Mouse (Mus musculus) cortical plate, adult 2 months (tissue): ENCODE data around the gene Shisa3.

Experiments
- CTCF ChIP-seq: fragments of 200-500 bp; IDR thresholded peaks from 2 replicates; pipeline ENCODE4 v1.5.1; 2011; ENCODE audit warnings: mild to moderate bottlenecking, control low read depth, low read length; ENCODE audit not compliant: insufficient read depth; ENCODE audit errors: extremely low read depth
- POLR2A ChIP-seq: fragments of 200-500 bp; IDR thresholded peaks from 2 replicates; pipeline ENCODE4 v1.6.1; 2011; ENCODE audit warnings: mild to moderate bottlenecking, low read length, control low read depth; ENCODE audit not compliant: insufficient read depth; ENCODE audit errors: extremely low read depth

DNA sequence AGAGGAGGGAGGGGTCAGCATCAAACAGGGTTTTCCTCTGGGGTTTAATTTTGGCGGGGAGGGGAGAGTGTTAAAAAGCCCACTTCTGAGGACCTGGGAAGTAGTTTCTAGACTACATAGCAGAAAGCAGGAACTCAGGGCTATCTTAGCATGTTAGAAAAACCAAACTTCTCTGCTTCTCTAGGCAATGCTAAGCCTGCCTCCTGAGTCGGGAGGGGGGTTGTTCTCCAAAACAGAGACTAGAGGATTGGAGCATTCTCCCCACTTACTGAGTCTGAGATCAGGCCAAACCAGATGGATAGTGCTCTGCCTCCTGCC, 1.8 kb downstream of the Shisa3 start:
- TF ChIP-seq CTCF (no peak), POLR2A (no peak)
